Mouse (Mus musculus): ENCODE measurements around the gene BC048507. TPM values are rescaled to one million over a fixed set of nuclear protein-coding genes. Genes with fewer than 3 reads are reported as not detected.
A peak's percentile ranks its signal among the peaks of the same experiment; 100 is the strongest.
"Not testable (repeated sequence)": the region's sequence is repeated elsewhere in the genome, so short reads cannot be mapped to it uniquely, and the experiment has no call there.

The BC048507 gene
- total RNA-seq, 2 experiments from 2014 or later, result not detected

- Histone ChIP-seq H3K27ac (no peak overlapping the region), H3K4me3 (no peak overlapping the region)
- no peak for TF ChIP-seq CTCF (IDR thresholded peaks at IDR 0.05)
- intact Hi-C loops (cut with DNase I), result no loop called here
- no peak for DNase-seq (ENCODE audit: extremely low spot score in 1 of 2, low spot score in 2 of 2)
Measured at GRCm38 (mm10) chr13:67857317-67857716, 5.8 kb upstream of the BC048507 start.

- DNase-seq (ENCODE audit: extremely low spot score in 1 of 2, low spot score in 2 of 2), result no peak
- intact Hi-C loops (cut with DNase I), result no loop called here
- TF ChIP-seq CTCF (IDR thresholded peaks at IDR 0.05), result peak; percentile 25
- Histone ChIP-seq H3K27ac (no peak overlapping the region), H3K4me3 (no peak overlapping the region)
Measured at GRCm38 (mm10) chr13:67862508-67862907, 618 bp upstream of the BC048507 start.

- no peak for TF ChIP-seq CTCF (IDR thresholded peaks at IDR 0.05)
- Histone ChIP-seq H3K4me3 (no peak overlapping the region), H3K27ac (no peak overlapping the region)
- no peak for DNase-seq (ENCODE audit: extremely low spot score in 1 of 2, low spot score in 2 of 2)
- intact Hi-C loops (cut with DNase I), result loop anchor here (5.0 kb wide), 1 partner anchor 687 kb away; no protein-coding TSS in a partner anchor
Measured at GRCm38 (mm10) chr13:67864764-67865350, 1.7 kb downstream of the BC048507 start.

GRCm38 (mm10) chr13:67867899-67868298 lies 4.8 kb downstream of the BC048507 start:
- intact Hi-C loops (cut with DNase I), result loop anchor here (5.0 kb wide), 1 partner anchor 684 kb away; no protein-coding TSS in a partner anchor
- no peak for DNase-seq (ENCODE audit: extremely low spot score in 1 of 2, low spot score in 2 of 2)
- Histone ChIP-seq H3K27ac (no peak overlapping the region), H3K4me3 (no peak overlapping the region)
- peak; percentile 46 for TF ChIP-seq CTCF (IDR thresholded peaks at IDR 0.05)

- H3K27ac ChIP-seq; DNase-seq (ENCODE audit: extremely low spot score in 1 of 2, low spot score in 2 of 2); intact Hi-C loops (cut with DNase I); H3K4me3 ChIP-seq: not testable (repeated sequence)
Measured at GRCm38 (mm10) chr13:67876049-67876698, 13.0 kb downstream of the BC048507 start.

- DNase-seq (ENCODE audit: extremely low spot score in 1 of 2, low spot score in 2 of 2), result no peak
- intact Hi-C loops (cut with DNase I), result no loop called here
- Histone ChIP-seq H3K27ac (no peak overlapping the region), H3K4me3 (no peak overlapping the region)
- no peak for TF ChIP-seq CTCF (IDR thresholded peaks at IDR 0.05)
Measured at GRCm38 (mm10) chr13:67876699-67877254, 13.7 kb downstream of the BC048507 start.

- Histone ChIP-seq H3K27ac (no peak overlapping the region), H3K4me3 (no peak overlapping the region)
- intact Hi-C loops (cut with DNase I), result no loop called here
- TF ChIP-seq CTCF (IDR thresholded peaks at IDR 0.05), result no peak
- no peak for DNase-seq (ENCODE audit: extremely low spot score in 1 of 2, low spot score in 2 of 2)
Measured at GRCm38 (mm10) chr13:67883966-67884365, 20.8 kb downstream of the BC048507 start.

GRCm38 (mm10) chr13:67909759-67910158 lies 46.6 kb downstream of the BC048507 start:
- no peak for DNase-seq (ENCODE audit: extremely low spot score in 1 of 2, low spot score in 2 of 2)
- intact Hi-C loops (cut with DNase I), result no loop called here
- H3K4me3 ChIP-seq, result no peak overlapping the region
- TF ChIP-seq CTCF (IDR thresholded peaks at IDR 0.05), result no peak
- H3K27ac ChIP-seq, result no peak overlapping the region

Other genes with a start within 250 kb of the BC048507 start
- gene Gm49345, start 225.6 kb upstream of the BC048507 start, total RNA-seq (2021), result under 1 TPM; 0.28 to 0.84 TPM
- gene Zfp729a, start 225.5 kb upstream of the BC048507 start, total RNA-seq (2021), result 1 to 10 TPM; 8.0 to 8.9 TPM
- gene Zfp738, start 176.3 kb upstream of the BC048507 start, total RNA-seq (2021), result 10 to 100 TPM; 24.2 to 26.0 TPM
- gene Zfp65, start 134.2 kb upstream of the BC048507 start, total RNA-seq (2021), result 10 to 100 TPM; 14.0 to 14.6 TPM
- 1 to 10 TPM; 5.8 to 6.5 TPM for gene Zfp85, start 108.1 kb upstream of the BC048507 start, total RNA-seq (2021)
- 1 to 10 TPM; 4.4 to 4.7 TPM for gene Zfp493, start 83.6 kb upstream of the BC048507 start, total RNA-seq (2021)
- gene Zfp273, start 49.6 kb upstream of the BC048507 start, total RNA-seq (2021), result 1 to 10 TPM; 5.3 to 7.2 TPM
- 10 to 100 TPM; 16.0 to 18.1 TPM for gene Gm10037, start 32.2 kb upstream of the BC048507 start, total RNA-seq (2021)

All from left cerebral cortex, adult 2 months (tissue).